Mouse (Mus musculus): Measurements from ENCODE around the gene Trem1. TPM values are rescaled to one million over a fixed set of nuclear protein-coding genes. Genes with fewer than 3 reads are reported as not detected.

The Trem1 gene
- polyA plus RNA-seq, 1 experiment from 2014 or later, result 0.06 TPM

DNA sequence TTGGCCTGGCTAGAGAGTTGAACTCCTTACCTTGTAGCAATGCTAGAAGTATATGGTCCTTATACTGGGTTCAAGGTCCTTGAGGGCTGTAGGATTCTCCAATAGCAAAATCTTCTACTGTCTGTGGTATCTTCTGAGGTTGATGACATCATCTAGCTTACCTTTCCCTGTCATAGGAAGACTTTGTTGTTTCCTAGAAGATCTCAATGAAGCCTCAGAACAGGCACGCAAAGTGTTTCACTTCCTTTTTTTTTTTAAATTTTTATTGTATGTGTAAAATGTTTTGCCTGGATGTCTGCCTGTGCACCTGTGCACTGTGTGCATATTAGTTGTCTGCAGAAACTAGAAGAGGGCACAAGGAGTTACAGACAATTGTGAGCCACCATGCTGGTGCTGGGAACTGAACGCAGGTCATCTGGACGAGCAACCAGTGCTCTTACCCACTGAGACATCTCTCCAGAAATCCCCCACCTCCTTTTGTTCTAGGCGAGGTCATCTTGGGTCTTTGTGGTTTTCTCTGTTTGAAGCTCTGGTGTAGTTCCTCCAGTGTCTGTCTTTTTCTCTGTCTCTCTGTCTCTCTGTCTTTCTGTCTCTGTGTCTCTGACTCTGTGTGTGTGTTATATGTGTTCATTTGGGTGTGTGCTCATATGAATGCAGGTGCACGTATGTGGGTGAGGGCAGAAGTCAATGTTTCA lies 61.1 kb downstream of the Trem1 start:
- Histone ChIP-seq H3K4me3 (no peak overlapping the region), H3K9me3 (no peaks in the 10 kb centered on the region; the same call in 1 of the 2 replicates), H3K4me1 (no peaks in the 10 kb centered on the region), H3K4me2 (replicated peaks) (no peak overlapping the region), H3K27me3 (no peaks in the 10 kb centered on the region), H3K27ac (no peak overlapping the region), H3K9ac (no peak overlapping the region), H3K36me3 (no peaks in the 10 kb centered on the region)
- 86% methylated on average over 5 of the region's 5 CpGs for WGBS
- no peak for ATAC-seq (ENCODE audit: low FRiP score, low read depth)

Other genes with a start within 250 kb of the Trem1 start
- not detected in 2 replicates for gene 1700122O11Rik, start 194.5 kb upstream of the Trem1 start, polyA plus RNA-seq (2015; fragmentation: Nextera tagmentation; extraction: Ambion mirVana)
- gene 1700067P10Rik, start 143.4 kb upstream of the Trem1 start, polyA plus RNA-seq (2015; fragmentation: Nextera tagmentation; extraction: Ambion mirVana), result not detected in 2 replicates
- gene 9830107B12Rik, start 86.5 kb upstream of the Trem1 start, polyA plus RNA-seq (2015; fragmentation: Nextera tagmentation; extraction: Ambion mirVana), result not detected in 2 replicates
- gene A530064D06Rik, start 65.5 kb upstream of the Trem1 start, polyA plus RNA-seq (2015; fragmentation: Nextera tagmentation; extraction: Ambion mirVana), result 0.11 TPM in 1 of 2 replicates, not detected in the other
- 0.14 TPM in 1 of 2 replicates, not detected in the other for gene Trem3, start 15.0 kb downstream of the Trem1 start, polyA plus RNA-seq (2015; fragmentation: Nextera tagmentation; extraction: Ambion mirVana)
- gene Treml4, start 31.5 kb downstream of the Trem1 start, polyA plus RNA-seq (2015; fragmentation: Nextera tagmentation; extraction: Ambion mirVana), result 0.48 TPM in 1 of 2 replicates, not detected in the other
- 0.15 and 0.51 TPM in 2 replicates for gene Treml2, start 66.7 kb downstream of the Trem1 start, polyA plus RNA-seq (2015; fragmentation: Nextera tagmentation; extraction: Ambion mirVana)
- gene B430306N03Rik, start 83.4 kb downstream of the Trem1 start, polyA plus RNA-seq (2015; fragmentation: Nextera tagmentation; extraction: Ambion mirVana), result 0.10 and 0.11 TPM in 2 replicates
- gene Trem2, start 113.6 kb downstream of the Trem1 start, polyA plus RNA-seq (2015; fragmentation: Nextera tagmentation; extraction: Ambion mirVana), result 3.5 and 3.6 TPM in 2 replicates
- 1.1 and 1.3 TPM in 2 replicates for gene Treml1, start 127.1 kb downstream of the Trem1 start, polyA plus RNA-seq (2015; fragmentation: Nextera tagmentation; extraction: Ambion mirVana)
- gene Nfya, start 177.1 kb downstream of the Trem1 start, polyA plus RNA-seq (2015; fragmentation: Nextera tagmentation; extraction: Ambion mirVana), result 16.7 and 17.2 TPM in 2 replicates
- gene Oard1, start 177.2 kb downstream of the Trem1 start, polyA plus RNA-seq (2015; fragmentation: Nextera tagmentation; extraction: Ambion mirVana), result 52.5 and 56.6 TPM in 2 replicates
- gene Apobec2, start 200.2 kb downstream of the Trem1 start, polyA plus RNA-seq (2015; fragmentation: Nextera tagmentation; extraction: Ambion mirVana), result 21.8 and 21.9 TPM in 2 replicates
- 1.8 and 2.0 TPM in 2 replicates for gene Tspo2, start 218.8 kb downstream of the Trem1 start, polyA plus RNA-seq (2015; fragmentation: Nextera tagmentation; extraction: Ambion mirVana)
- gene Unc5cl, start 222.1 kb downstream of the Trem1 start, polyA plus RNA-seq (2015; fragmentation: Nextera tagmentation; extraction: Ambion mirVana), result 0.31 and 0.32 TPM in 2 replicates

All from limb, embryonic 13.5 days (tissue).